Mouse (Mus musculus): ENCODE data around the gene Naglu. TPM values are rescaled to one million over a fixed set of nuclear protein-coding genes. Genes with fewer than 3 reads are reported as not detected.
A peak's percentile ranks its signal among the peaks of the same experiment; 100 is the strongest.

Naglu gene
- polyA plus RNA-seq, 2 experiments, result 10.3 to 12.8 TPM

DNA sequence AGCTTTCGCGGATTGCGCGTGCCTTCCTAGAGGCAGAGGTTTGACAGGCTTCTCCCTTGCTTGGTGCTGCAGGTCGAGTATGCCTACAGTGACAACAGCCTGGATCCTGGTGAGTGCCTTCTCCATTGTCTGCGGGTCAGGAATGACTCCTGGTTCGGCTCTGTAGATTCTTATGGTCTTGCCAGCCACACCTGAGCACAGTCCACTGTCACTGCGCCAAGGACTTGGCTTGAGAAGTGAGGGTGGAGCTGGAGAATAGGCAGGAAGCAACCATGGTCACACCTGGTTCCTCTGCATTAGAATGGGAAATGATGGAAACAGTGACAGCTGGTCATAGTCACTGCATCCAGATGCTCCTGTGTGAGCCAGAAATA lies 17.9 kb downstream of the Naglu start:
- TF ChIP-seq POLR2A (IDR thresholded peaks at IDR 0.05; ENCODE audit: borderline replicate concordance, extremely low read depth, insufficient read depth, insufficient read length), result no peak
- 7% methylated on average over 5 of the region's 8 CpGs for WGBS

DNA sequence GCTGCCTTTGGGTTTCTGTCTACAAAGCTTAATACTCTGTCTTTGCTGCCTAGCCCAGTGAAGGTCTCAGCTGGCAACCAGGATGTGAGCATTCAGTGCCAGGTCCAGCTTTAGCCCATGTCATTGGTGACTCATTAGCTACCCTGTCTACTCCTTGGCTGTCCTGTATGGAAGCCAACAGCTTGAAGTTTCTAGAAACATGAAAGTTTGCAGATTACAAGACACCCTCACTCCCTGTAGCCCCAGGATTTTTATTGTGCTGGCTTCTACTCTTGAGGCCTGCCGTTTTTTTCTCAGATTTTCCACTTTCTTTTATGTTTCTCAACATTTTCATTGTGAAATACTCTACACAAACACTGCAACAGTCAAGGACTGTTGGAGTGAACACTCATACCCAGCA lies 20.1 kb downstream of the Naglu start:
- Histone ChIP-seq H3K4me1 (ENCODE audit: control insufficient read depth, insufficient read depth, low read length) (peaks cover 23% of the 10 kb centered on the region), H3K27me3 (ENCODE audit: control insufficient read depth, insufficient read depth, low read length) (no peaks in the 10 kb centered on the region), H3K4me2 (replicated peaks; ENCODE audit: low read depth, low read length, severe bottlenecking) (no peak overlapping the region), H3K9me3 (ENCODE audit: control insufficient read depth, low read length) (no peaks in the 10 kb centered on the region), H3K4me3 (replicated peaks; ENCODE audit: low read length) (no peak overlapping the region), H3K27ac (replicated peaks; ENCODE audit: low read depth, low read length) (no peak overlapping the region), H3K36me3 (ENCODE audit: control insufficient read depth, insufficient read depth, low read length) (peaks cover 60% of the 10 kb centered on the region), H3K9ac (ENCODE audit: low read depth, low read length, severe bottlenecking) (no peak overlapping the region)
- 91% methylated on average over 1 of the region's 1 CpGs for WGBS
- no peak for DNase-seq (ENCODE audit: low spot score)
- no peak for TF ChIP-seq POLR2A (IDR thresholded peaks at IDR 0.05; ENCODE audit: borderline replicate concordance, extremely low read depth, insufficient read depth, insufficient read length)
- ATAC-seq (ENCODE audit: low FRiP score, low read depth), result no peak

More for the DNA sequence above, 17.9 kb downstream of the Naglu start:
- Histone ChIP-seq H3K27me3 (ENCODE audit: control insufficient read depth, insufficient read depth, low read length) (no peaks in the 10 kb centered on the region), H3K9ac (ENCODE audit: low read depth, low read length, severe bottlenecking) (peak overlapping the region; percentile 78), H3K4me1 (ENCODE audit: control insufficient read depth, insufficient read depth, low read length) (peaks cover 25% of the 10 kb centered on the region), H3K36me3 (ENCODE audit: control insufficient read depth, insufficient read depth, low read length) (peaks cover 51% of the 10 kb centered on the region), H3K9me3 (ENCODE audit: control insufficient read depth, low read length) (no peaks in the 10 kb centered on the region), H3K27ac (replicated peaks; ENCODE audit: low read depth, low read length) (peak overlapping the region; percentile 63; the same call in 1 of the 2 replicates), H3K4me2 (replicated peaks; ENCODE audit: low read depth, low read length, severe bottlenecking) (peak overlapping the region; percentile 85), H3K4me3 (replicated peaks; ENCODE audit: low read length) (peak overlapping the region; percentile 77)
- no peak for ATAC-seq (ENCODE audit: low FRiP score, low read depth)
- DNase-seq (ENCODE audit: low spot score), result no peak

DNA sequence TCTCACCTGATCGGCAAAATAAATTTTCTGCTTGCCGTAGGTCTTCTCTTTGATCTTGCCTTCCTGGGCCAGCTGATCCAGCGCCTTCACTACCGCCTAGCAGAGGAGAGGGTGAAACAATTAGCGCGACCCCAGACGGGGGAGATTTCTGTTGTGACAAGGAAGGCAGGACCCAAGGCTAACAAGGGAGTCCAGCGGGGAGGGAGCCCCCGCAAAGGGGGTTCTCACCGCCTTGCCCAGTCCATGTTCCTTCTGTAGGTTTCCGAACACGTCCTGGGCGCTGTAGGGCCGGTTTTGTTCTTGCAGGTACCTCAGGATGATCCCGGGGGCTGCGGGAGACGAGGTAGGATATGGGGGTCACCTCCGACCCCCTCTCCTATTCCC lies 25.1 kb downstream of the Naglu start:
- WGBS, result under 1% methylated on average over 15 of the region's 18 CpGs
- Histone ChIP-seq H3K27me3 (ENCODE audit: control insufficient read depth, insufficient read depth, low read length) (no peaks in the 10 kb centered on the region), H3K36me3 (ENCODE audit: control insufficient read depth, insufficient read depth, low read length) (peaks cover 72% of the 10 kb centered on the region), H3K9me3 (ENCODE audit: control insufficient read depth, low read length) (no peaks in the 10 kb centered on the region), H3K9ac (ENCODE audit: low read depth, low read length, severe bottlenecking) (peak overlapping the region; percentile 66), H3K4me3 (replicated peaks; ENCODE audit: low read length) (peak overlapping the region; percentile 75), H3K27ac (replicated peaks; ENCODE audit: low read depth, low read length) (no peak overlapping the region), H3K4me2 (replicated peaks; ENCODE audit: low read depth, low read length, severe bottlenecking) (peak overlapping the region; percentile 94), H3K4me1 (ENCODE audit: control insufficient read depth, insufficient read depth, low read length) (peaks cover 6% of the 10 kb centered on the region; the same call in 1 of the 2 replicates)
- peak; percentile 23; the same call in 1 of the 2 replicates for ATAC-seq (ENCODE audit: low FRiP score, low read depth)
- DNase-seq (ENCODE audit: low spot score), result no peak
- no peak for TF ChIP-seq POLR2A (IDR thresholded peaks at IDR 0.05; ENCODE audit: borderline replicate concordance, extremely low read depth, insufficient read depth, insufficient read length)

DNA sequence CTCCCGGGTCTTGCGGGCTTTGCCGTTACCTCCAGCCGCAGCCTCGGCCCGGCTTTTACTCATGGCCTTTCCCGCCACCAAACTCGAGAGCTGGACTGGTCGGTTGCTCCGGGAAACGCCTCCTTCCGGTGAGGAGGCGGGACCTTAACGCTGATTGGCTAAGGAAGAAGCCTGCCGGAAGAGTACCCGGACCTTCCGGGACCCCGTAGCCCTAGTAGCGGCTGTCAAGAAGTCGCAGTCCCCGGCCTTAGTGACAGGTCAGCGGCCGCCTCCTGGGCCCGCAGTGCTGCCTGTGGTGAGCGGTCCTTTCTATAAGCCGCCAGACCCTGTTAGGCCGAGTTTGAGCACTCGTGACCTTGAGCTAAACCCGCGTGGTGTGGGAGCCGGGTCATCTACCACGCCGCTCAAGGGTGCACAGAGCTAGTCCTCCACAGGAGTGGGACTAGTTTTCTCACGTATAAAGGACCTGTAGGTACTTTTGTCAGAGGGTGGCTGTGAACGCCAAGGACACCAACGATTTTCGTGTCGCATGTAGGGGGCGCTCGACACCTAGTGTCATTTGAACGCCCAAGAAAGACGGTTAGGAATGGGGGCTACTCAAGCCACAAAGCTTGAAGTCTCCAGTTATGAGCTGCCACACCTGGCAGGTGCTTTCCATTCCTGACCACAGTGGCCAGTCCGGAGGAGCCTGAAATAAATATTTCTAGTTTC lies 25.7 kb downstream of the Naglu start, which contains the start of gene Psmc3ip:
TSS of gene Psmc3ip (minus strand) at position 123 of the 711 bp plus-strand sequence.
- DNase-seq (ENCODE audit: low spot score), result peak; percentile 97
- H3K27ac ChIP-seq (replicated peaks; ENCODE audit: low read depth, low read length), result no peak within 1 kb of the TSS; the same call in 1 of the 2 replicates

DNA sequence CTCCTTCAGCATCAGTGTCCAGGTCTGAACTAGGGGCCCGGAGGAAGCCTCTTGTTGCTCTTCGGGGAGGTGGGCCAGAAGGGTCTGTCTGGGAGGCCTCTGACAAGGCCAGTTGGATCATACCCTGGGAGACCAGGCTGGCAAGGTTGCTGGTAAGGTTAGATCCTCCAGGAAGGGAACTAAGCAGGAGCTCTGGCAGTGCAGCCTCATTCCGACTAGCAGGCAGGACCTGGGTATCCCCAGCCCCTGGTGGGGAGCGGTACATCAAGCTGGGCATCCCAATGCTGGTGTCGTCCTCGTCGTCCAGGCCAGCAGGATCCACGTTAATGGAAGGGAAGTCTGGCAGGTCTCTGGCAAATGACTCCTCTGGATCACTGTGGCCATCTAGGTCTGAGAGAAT lies 28.4 kb downstream of the Naglu start:
- Histone ChIP-seq H3K9me3 (ENCODE audit: control insufficient read depth, low read length) (no peaks in the 10 kb centered on the region), H3K27me3 (ENCODE audit: control insufficient read depth, insufficient read depth, low read length) (no peaks in the 10 kb centered on the region), H3K4me3 (replicated peaks; ENCODE audit: low read length) (no peak overlapping the region), H3K36me3 (ENCODE audit: control insufficient read depth, insufficient read depth, low read length) (peaks cover 70% of the 10 kb centered on the region), H3K27ac (replicated peaks; ENCODE audit: low read depth, low read length) (no peak overlapping the region), H3K4me1 (ENCODE audit: control insufficient read depth, insufficient read depth, low read length) (peaks cover 6% of the 10 kb centered on the region; the same call in 1 of the 2 replicates), H3K9ac (ENCODE audit: low read depth, low read length, severe bottlenecking) (no peak overlapping the region), H3K4me2 (replicated peaks; ENCODE audit: low read depth, low read length, severe bottlenecking) (no peak overlapping the region)
- no peak for TF ChIP-seq POLR2A (IDR thresholded peaks at IDR 0.05; ENCODE audit: borderline replicate concordance, extremely low read depth, insufficient read depth, insufficient read length)
- DNase-seq (ENCODE audit: low spot score) (no peak), ATAC-seq (ENCODE audit: low FRiP score, low read depth) (no peak)
- WGBS, result 95% methylated on average over 8 of the region's 8 CpGs

More for the DNA sequence above, 25.7 kb downstream of the Naglu start, which contains the start of gene Psmc3ip:
- H3K4me1 ChIP-seq (ENCODE audit: control insufficient read depth, insufficient read depth, low read length), result peaks cover 6% of the 10 kb centered on the region; the same call in 1 of the 2 replicates
- TF ChIP-seq POLR2A (IDR thresholded peaks at IDR 0.05; ENCODE audit: borderline replicate concordance, extremely low read depth, insufficient read depth, insufficient read length), result peak; percentile 55; the same call in 1 of the 2 replicates
- peak within 1 kb of the TSS; percentile 75 for H3K4me3 ChIP-seq (replicated peaks; ENCODE audit: low read length)
- peak within 1 kb of the TSS; percentile 66 for H3K9ac ChIP-seq (ENCODE audit: low read depth, low read length, severe bottlenecking)
- WGBS, result under 1% methylated on average over 43 of the region's 43 CpGs
- peak within 1 kb of the TSS; percentile 94 for H3K4me2 ChIP-seq (replicated peaks; ENCODE audit: low read depth, low read length, severe bottlenecking)
- H3K27me3 ChIP-seq (ENCODE audit: control insufficient read depth, insufficient read depth, low read length), result no peaks in the 10 kb centered on the region
- ATAC-seq (ENCODE audit: low FRiP score, low read depth), result peak; percentile 97
- peaks cover 72% of the 10 kb centered on the region for H3K36me3 ChIP-seq (ENCODE audit: control insufficient read depth, insufficient read depth, low read length)
- no peaks in the 10 kb centered on the region for H3K9me3 ChIP-seq (ENCODE audit: control insufficient read depth, low read length)

Measured in limb, embryonic 14.5 days (tissue).